In the genomic region with DNA sequence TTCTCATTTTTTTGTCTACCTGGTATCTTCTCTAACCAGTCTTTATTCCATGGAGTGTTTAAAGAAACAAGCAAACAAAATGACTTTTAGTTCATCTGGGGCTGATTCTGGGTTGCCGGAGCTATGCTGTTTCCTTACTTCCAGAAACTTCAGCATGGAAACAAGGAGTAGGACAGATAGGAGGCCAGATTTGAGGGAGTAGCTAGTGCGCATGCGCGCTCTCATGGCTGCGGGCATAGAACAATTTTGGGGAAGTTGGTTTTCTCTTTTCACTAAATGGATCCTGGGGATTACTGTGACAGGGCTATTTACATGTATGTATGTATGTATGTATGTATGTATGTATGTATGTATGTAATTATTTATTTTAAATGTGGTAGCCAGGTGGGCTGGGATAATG, we compare ENCODE assay signal across 34 mouse cellular contexts.
"Had no signal": no experiment of that assay in that cellular context is flagged by ENCODE, and none has a peak within 500 bp of the region (broad histone marks: within the 10 kb centered on the region; RNA-seq: fewer than 3 reads in every experiment).

No protein-coding gene starts in this region.

- H3K27me3 ChIP-seq: heart, embryonic 12.5 days; heart, embryonic 13.5 days; heart, embryonic 15.5 days; hindbrain, embryonic 12.5 days; hindbrain, embryonic 13.5 days; hindbrain, embryonic 15.5 days; intestine, embryonic 15.5 days; kidney, embryonic 15.5 days had no signal

- H3K4me3 ChIP-seq: heart, embryonic 10.5 days; heart, embryonic 12.5 days; heart, embryonic 13.5 days; heart, embryonic 15.5 days; hindbrain, embryonic 10.5 days; hindbrain, embryonic 12.5 days; hindbrain, embryonic 13.5 days; hindbrain, embryonic 15.5 days; intestine, embryonic 15.5 days; kidney, embryonic 15.5 days; layer of hippocampus, adult 2 months had no signal

- H3K36me3 ChIP-seq: heart, embryonic 10.5 days; heart, embryonic 12.5 days; heart, embryonic 13.5 days; heart, embryonic 15.5 days; hindbrain, embryonic 10.5 days; hindbrain, embryonic 12.5 days; hindbrain, embryonic 13.5 days; hindbrain, embryonic 15.5 days; intestine, embryonic 15.5 days; kidney, embryonic 15.5 days had no signal

- ATAC-seq: hindbrain, embryonic 16.5 days; hindbrain, postnatal 0 days; inflammation-experienced regulatory T-cells, adult 6 months; intestine, embryonic 15.5 days; intestine, embryonic 16.5 days; intestine, postnatal 0 days had no signal

- H3K27ac ChIP-seq: heart, embryonic 10.5 days; heart, embryonic 15.5 days; hindbrain, embryonic 10.5 days; hindbrain, embryonic 12.5 days; hindbrain, embryonic 13.5 days; hindbrain, embryonic 14.5 days; hindbrain, embryonic 15.5 days; hindbrain, postnatal 0 days; intestine, embryonic 15.5 days; kidney, embryonic 15.5 days; kidney, postnatal 0 days; layer of hippocampus, adult 2 months had no signal

- DNase-seq: heart, postnatal 14 days; heart, postnatal 36 days; heart, postnatal 4 days; kidney, adult 11 months; kidney, adult 18-20 months; kidney, adult 2 months; kidney, adult 8-10 months; kidney, adult 9 months; kidney, postnatal 10 days; kidney, postnatal 14 days; kidney, postnatal 25 days; kidney, postnatal 36 days; kidney, postnatal 4 days; layer of hippocampus, adult 9-11 months; layer of hippocampus, postnatal 36 days had no signal

- H3K4me2 ChIP-seq: heart, embryonic 11.5 days; heart, embryonic 12.5 days; heart, embryonic 13.5 days; heart, embryonic 15.5 days; hindbrain, embryonic 12.5 days; hindbrain, embryonic 13.5 days; hindbrain, embryonic 14.5 days; hindbrain, embryonic 15.5 days; intestine, embryonic 15.5 days; kidney, embryonic 15.5 days had no signal

- H3K9ac ChIP-seq: heart, embryonic 12.5 days; heart, embryonic 13.5 days; heart, embryonic 15.5 days; hindbrain, embryonic 12.5 days; hindbrain, embryonic 13.5 days; hindbrain, embryonic 14.5 days; hindbrain, embryonic 15.5 days; intestine, embryonic 15.5 days; kidney, embryonic 15.5 days had no signal

- H3K9me3 ChIP-seq: heart, embryonic 10.5 days; heart, embryonic 12.5 days; heart, embryonic 13.5 days; heart, embryonic 15.5 days; hindbrain, embryonic 10.5 days; hindbrain, embryonic 12.5 days; hindbrain, embryonic 13.5 days; hindbrain, embryonic 15.5 days; intestine, embryonic 15.5 days; kidney, embryonic 15.5 days had no signal
